Mouse (Mus musculus): Measurements from ENCODE around the gene Tbc1d30. TPM values are rescaled to one million over a fixed set of nuclear protein-coding genes. Genes with fewer than 3 reads are reported as not detected.

The Tbc1d30 gene
- polyA plus RNA-seq, 1 experiment, result 0.78 TPM

DNA sequence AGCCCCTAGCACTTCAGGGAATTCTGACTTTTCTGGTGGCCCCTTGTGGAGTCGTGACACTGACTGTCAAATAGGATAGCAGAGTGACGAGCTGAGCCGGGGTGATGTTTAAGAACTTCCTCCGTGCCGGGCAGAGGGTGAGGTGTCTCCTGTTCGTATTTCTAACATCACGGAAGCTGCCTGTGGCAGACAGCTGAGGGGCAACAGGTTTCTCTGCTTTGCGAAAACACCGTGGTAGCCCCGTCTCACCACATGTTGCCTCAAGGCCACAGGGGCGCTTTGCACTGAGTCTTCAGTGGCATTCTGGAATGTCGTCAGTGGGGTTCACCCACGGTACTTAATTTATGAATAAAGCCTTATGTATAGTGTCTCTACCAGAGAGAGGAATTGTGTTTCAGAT lies 16.2 kb upstream of the Tbc1d30 start:
- no peak overlapping the region for H3K27ac ChIP-seq (ENCODE audit: insufficient read depth, low read length)
- H3K4me3 ChIP-seq (ENCODE audit: extremely low read depth, insufficient read depth, insufficient read length), result no peak overlapping the region
- TF ChIP-seq POLR2A (IDR thresholded peaks at IDR 0.05; ENCODE audit: low read depth, low read length), result no peak
- TF ChIP-seq CTCF (IDR thresholded peaks at IDR 0.05; ENCODE audit: extremely low read depth, insufficient read depth, insufficient read length, insufficient replicate concordance), result no peak
- no peaks in the 10 kb centered on the region; the same call in 1 of the 2 replicates for H3K4me1 ChIP-seq (ENCODE audit: control insufficient read depth, insufficient read depth, insufficient read length)
- H3K36me3 ChIP-seq (ENCODE audit: control insufficient read depth, insufficient read depth, low read length), result peaks cover 2% of the 10 kb centered on the region; the same call in 1 of the 2 replicates
- no peak for DNase-seq (ENCODE audit: low read depth in 1 of 2, low spot score in 2 of 2)
- WGBS, result 92% methylated on average over 13 of the region's 13 CpGs
- H3K27me3 ChIP-seq (ENCODE audit: control insufficient read depth, insufficient read depth, low read length), result no peaks in the 10 kb centered on the region

DNA sequence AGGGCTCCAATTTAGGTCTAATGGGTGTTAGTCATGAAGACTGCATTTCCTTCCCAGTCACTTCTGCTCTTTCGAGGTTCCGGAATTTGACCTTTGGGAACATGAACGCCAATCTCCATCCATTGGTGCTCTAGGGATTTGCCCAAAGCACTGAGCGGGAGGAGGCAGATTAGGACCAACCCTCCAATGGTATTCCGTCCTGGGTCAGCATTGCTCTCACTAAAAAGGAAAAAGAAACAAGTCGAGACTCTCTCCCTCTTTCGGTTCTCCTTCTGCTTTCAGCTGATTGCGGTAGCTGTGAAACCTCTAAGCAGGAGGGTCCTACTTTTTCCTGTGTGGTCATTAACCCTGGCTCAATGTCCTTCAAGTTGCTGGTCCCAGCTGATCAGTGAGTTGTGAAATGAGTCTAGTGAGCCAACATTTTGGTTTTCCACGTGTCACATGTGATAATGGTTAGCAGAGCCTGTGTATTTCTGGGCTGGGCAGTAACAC lies 14.7 kb upstream of the Tbc1d30 start:
- H3K36me3 ChIP-seq (ENCODE audit: control insufficient read depth, insufficient read depth, low read length), result no peaks in the 10 kb centered on the region; the same call in 1 of the 2 replicates
- no peaks in the 10 kb centered on the region; the same call in 1 of the 2 replicates for H3K4me1 ChIP-seq (ENCODE audit: control insufficient read depth, insufficient read depth, insufficient read length)
- 2% methylated on average over 9 of the region's 9 CpGs for WGBS
- peak in 1 of 2 experiments; percentile 26 for DNase-seq (ENCODE audit: low read depth in 1 of 2, low spot score in 2 of 2)
- H3K4me3 ChIP-seq (ENCODE audit: extremely low read depth, insufficient read depth, insufficient read length), result peak overlapping the region; percentile 97
- H3K27me3 ChIP-seq (ENCODE audit: control insufficient read depth, insufficient read depth, low read length), result no peaks in the 10 kb centered on the region
- H3K27ac ChIP-seq (ENCODE audit: insufficient read depth, low read length), result peak overlapping the region; percentile 93
- no peak for TF ChIP-seq CTCF (IDR thresholded peaks at IDR 0.05; ENCODE audit: extremely low read depth, insufficient read depth, insufficient read length, insufficient replicate concordance)
- TF ChIP-seq POLR2A (IDR thresholded peaks at IDR 0.05; ENCODE audit: low read depth, low read length), result no peak

DNA sequence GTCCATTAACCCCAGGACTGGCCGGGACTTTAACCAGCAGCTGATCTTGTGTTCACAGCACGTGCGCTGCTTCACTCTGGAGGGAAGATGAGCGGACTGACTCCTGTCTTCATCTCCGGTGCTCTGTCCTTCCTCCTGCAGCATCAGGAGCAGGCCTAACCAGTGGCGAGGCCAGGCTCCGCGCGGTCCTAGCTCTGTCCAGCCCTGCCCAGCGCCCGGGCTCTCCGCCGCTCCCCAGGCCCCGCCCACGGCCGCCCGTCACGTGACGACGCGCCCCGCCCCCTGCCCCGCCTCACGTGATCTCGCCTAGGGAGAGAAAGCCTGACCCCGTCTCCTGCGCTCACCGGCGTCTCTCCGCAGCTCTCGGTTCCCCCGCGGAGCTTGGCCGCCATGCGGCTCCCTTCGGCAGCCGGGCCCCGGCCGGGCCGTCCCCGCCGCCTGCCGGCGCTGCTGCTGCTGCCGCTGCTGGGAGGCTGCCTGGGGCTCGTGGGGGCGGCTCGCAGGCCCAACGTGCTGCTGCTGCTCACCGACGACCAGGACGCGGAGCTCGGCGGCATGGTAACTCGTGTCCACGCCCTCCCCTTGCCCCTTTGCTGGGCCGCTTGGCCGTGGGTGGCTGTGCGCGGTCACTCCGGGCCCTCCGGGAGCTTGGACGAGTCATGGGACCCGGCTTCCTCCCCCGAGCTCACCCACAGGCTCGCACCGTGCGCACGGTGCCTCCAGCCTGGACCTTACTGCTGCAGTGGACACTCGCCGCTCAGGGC lies 13.9 kb upstream of the Tbc1d30 start, which contains the start of gene Gns:
TSS of gene Gns (plus strand) at position 290 of the 764 bp plus-strand sequence.
- Histone ChIP-seq H3K4me1 (ENCODE audit: control insufficient read depth, insufficient read depth, insufficient read length) (no peaks in the 10 kb centered on the region; the same call in 1 of the 2 replicates), H3K4me3 (ENCODE audit: extremely low read depth, insufficient read depth, insufficient read length) (peak within 1 kb of the TSS; percentile 97), H3K27ac (ENCODE audit: insufficient read depth, low read length) (peak within 1 kb of the TSS; percentile 93), H3K27me3 (ENCODE audit: control insufficient read depth, insufficient read depth, low read length) (no peaks in the 10 kb centered on the region), H3K36me3 (ENCODE audit: control insufficient read depth, insufficient read depth, low read length) (no peaks in the 10 kb centered on the region)
- WGBS, result under 1% methylated on average over 72 of the region's 72 CpGs
- TF ChIP-seq CTCF (IDR thresholded peaks at IDR 0.05; ENCODE audit: extremely low read depth, insufficient read depth, insufficient read length, insufficient replicate concordance) (no peak), POLR2A (IDR thresholded peaks at IDR 0.05; ENCODE audit: low read depth, low read length) (peak; percentile 78; the same call in 1 of the 2 replicates)
- DNase-seq (ENCODE audit: low read depth in 1 of 2, low spot score in 2 of 2), result peak; percentile 54 to 74

DNA sequence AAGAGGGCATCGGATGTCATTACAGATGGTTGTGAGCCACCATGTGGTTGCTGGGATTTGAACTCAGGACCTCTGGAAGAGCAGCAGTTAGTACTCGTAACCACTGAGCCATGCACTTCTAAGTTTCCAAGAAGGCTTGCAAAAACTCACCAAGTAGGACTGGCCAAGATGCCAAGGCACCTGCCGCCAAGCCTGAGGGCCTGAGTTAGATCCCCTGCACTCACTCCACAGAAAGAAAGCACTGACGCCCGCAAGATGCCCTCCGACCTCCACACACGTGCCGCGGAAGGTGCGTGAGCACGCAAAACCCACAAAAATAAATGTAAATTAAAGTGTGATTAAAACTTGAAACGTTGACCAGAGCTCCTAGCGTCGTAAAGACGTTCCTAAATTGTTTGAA lies 13.2 kb upstream of the Tbc1d30 start:
- DNase-seq (ENCODE audit: low read depth in 1 of 2, low spot score in 2 of 2), result no peak
- H3K36me3 ChIP-seq (ENCODE audit: control insufficient read depth, insufficient read depth, low read length), result no peaks in the 10 kb centered on the region
- WGBS, result 15% methylated on average over 15 of the region's 15 CpGs

DNA sequence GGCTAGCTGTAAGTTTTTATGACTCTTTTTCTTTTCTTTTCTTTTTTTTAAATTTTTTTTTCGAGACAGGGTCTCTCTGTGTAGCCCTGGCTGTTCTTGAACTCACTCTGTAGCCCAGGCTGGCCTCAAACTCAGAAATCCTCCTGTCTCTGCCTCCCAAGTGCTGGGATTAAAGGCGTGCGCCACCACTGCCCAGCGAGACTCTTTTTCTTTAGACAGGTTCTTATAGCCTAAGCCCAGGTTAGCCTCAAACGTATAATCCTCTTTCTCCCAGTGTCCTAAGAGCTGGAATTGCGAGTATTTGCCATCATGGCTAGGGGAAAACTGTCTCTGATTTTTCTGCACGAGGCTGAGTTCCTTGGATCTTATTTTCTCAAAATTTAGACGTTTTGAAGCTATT lies 12.1 kb upstream of the Tbc1d30 start:
- Histone ChIP-seq H3K36me3 (ENCODE audit: control insufficient read depth, insufficient read depth, low read length) (no peaks in the 10 kb centered on the region), H3K4me3 (ENCODE audit: extremely low read depth, insufficient read depth, insufficient read length) (no peak overlapping the region), H3K27ac (ENCODE audit: insufficient read depth, low read length) (no peak overlapping the region), H3K27me3 (ENCODE audit: control insufficient read depth, insufficient read depth, low read length) (no peaks in the 10 kb centered on the region), H3K4me1 (ENCODE audit: control insufficient read depth, insufficient read depth, insufficient read length) (no peaks in the 10 kb centered on the region)
- no peak for DNase-seq (ENCODE audit: low read depth in 1 of 2, low spot score in 2 of 2)
- TF ChIP-seq CTCF (IDR thresholded peaks at IDR 0.05; ENCODE audit: extremely low read depth, insufficient read depth, insufficient read length, insufficient replicate concordance) (no peak), POLR2A (IDR thresholded peaks at IDR 0.05; ENCODE audit: low read depth, low read length) (no peak)
- 89% methylated on average over 8 of the region's 8 CpGs for WGBS

More for the DNA sequence above, 13.2 kb upstream of the Tbc1d30 start:
- H3K27ac ChIP-seq (ENCODE audit: insufficient read depth, low read length), result no peak overlapping the region
- no peaks in the 10 kb centered on the region; the same call in 1 of the 2 replicates for H3K4me1 ChIP-seq (ENCODE audit: control insufficient read depth, insufficient read depth, insufficient read length)
- TF ChIP-seq CTCF (IDR thresholded peaks at IDR 0.05; ENCODE audit: extremely low read depth, insufficient read depth, insufficient read length, insufficient replicate concordance) (no peak), POLR2A (IDR thresholded peaks at IDR 0.05; ENCODE audit: low read depth, low read length) (no peak)
- peak overlapping the region; percentile 97 for H3K4me3 ChIP-seq (ENCODE audit: extremely low read depth, insufficient read depth, insufficient read length)
- H3K27me3 ChIP-seq (ENCODE audit: control insufficient read depth, insufficient read depth, low read length), result no peaks in the 10 kb centered on the region

DNA sequence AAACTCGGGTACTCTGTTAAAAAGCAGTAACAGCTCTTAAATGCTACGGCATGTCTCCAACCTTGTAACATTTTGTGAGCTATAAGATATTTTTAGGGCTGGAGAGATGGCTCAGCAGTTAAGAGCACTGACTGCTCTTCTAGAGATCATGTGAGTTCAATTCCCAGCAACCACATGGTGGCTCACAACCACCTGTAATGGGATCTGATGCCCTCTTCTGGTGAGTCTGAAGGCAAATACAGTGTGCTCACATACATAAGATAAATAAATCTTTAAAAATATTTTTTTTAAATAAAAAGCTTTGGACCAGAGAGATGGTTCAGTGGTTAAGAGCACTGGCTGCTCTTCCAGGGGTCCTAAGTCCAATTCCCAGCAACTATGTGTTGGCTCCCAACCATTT lies 9.3 kb upstream of the Tbc1d30 start:
- WGBS, result 94% methylated on average over 2 of the region's 2 CpGs
- Histone ChIP-seq H3K27me3 (ENCODE audit: control insufficient read depth, insufficient read depth, low read length) (0 out of 2 replicates have a peak, but pooled peaks cover 2% of the 10 kb centered on the region), H3K36me3 (ENCODE audit: control insufficient read depth, insufficient read depth, low read length) (no peaks in the 10 kb centered on the region), H3K27ac (ENCODE audit: insufficient read depth, low read length) (no peak overlapping the region), H3K4me1 (ENCODE audit: control insufficient read depth, insufficient read depth, insufficient read length) (no peaks in the 10 kb centered on the region), H3K4me3 (ENCODE audit: extremely low read depth, insufficient read depth, insufficient read length) (no peak overlapping the region)
- TF ChIP-seq POLR2A (IDR thresholded peaks at IDR 0.05; ENCODE audit: low read depth, low read length) (no peak), CTCF (IDR thresholded peaks at IDR 0.05; ENCODE audit: extremely low read depth, insufficient read depth, insufficient read length, insufficient replicate concordance) (no peak)
- no peak for DNase-seq (ENCODE audit: low read depth in 1 of 2, low spot score in 2 of 2)
